Mouse (Mus musculus) liver, postnatal 0 days (tissue): ENCODE data around the gene Cgrrf1.

Source experiments
- CTCF ChIP-seq: sonication (generic); IDR thresholded peaks from 2 replicates; pipeline ENCODE4 v1.5.1; 2016; ENCODE audit warnings: antibody characterized with exemption, low read depth
- EP300 ChIP-seq: IDR thresholded peaks from 2 replicates; pipeline ENCODE4 v1.6.1; 2016; ENCODE audit warnings: antibody characterized with exemption, low read depth, mild to moderate bottlenecking

DNA sequence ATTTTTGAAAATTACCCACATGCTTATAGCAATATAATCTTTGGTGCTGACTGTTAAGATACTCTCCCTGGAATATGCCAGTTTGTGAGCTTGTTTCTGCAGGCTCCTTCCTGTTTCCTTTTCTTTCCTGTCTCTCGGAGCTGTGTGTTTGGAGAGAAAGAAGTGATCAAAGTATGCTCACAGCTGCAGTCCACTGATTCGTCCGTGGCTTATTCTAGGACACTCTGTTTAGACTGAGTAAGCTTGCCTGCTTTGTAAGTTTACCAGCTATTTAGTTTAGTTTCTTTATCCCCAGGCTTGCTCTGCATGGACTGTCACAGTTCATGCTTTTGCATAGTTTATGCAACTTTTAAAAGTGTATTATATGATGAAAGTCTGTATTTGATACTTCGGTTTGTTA, 7.4 kb downstream of the Cgrrf1 start:
- TF ChIP-seq CTCF: no peak
- TF ChIP-seq EP300: no peak
